Mouse (Mus musculus) kidney, adult 2 months (tissue): ENCODE measurements around the gene Pttg1. TPM values are rescaled to one million over a fixed set of nuclear protein-coding genes. Genes with fewer than 3 reads are reported as not detected.

ENCODE experiments used
- DNase-seq: peaks from one replicate; pipeline ENCODE4 v3.0.0; 2021
- H3K27ac ChIP-seq: fragments of 200-500 bp; 2 replicates; pipeline ENCODE4 v1.5.1; 2012; ENCODE audit warnings: low read depth, low read length, control low read depth, inconsistent platforms; ENCODE audit not compliant: insufficient read depth
- H3K27me3 ChIP-seq: fragments of 200-500 bp; replicated peaks from 2 replicates; pipeline ENCODE4 v1.6.1; 2012; ENCODE audit warnings: mild to moderate bottlenecking, moderate library complexity, low read length, inconsistent platforms; ENCODE audit not compliant: control insufficient read depth, insufficient read depth
- H3K36me3 ChIP-seq: fragments of 200-500 bp; 2 replicates; pipeline ENCODE4 v1.6.1; 2012; ENCODE audit warnings: mild to moderate bottlenecking, moderate library complexity, low read length, inconsistent platforms; ENCODE audit not compliant: control insufficient read depth, insufficient read depth
- H3K4me1 ChIP-seq: fragments of 200-500 bp; 2 replicates; pipeline ENCODE4 v1.6.1; 2011; ENCODE audit warnings: low read length; ENCODE audit not compliant: control insufficient read depth, insufficient read depth
- H3K4me3 ChIP-seq: fragments of 200-500 bp; 2 replicates; pipeline ENCODE4 v1.5.1; 2011; ENCODE audit warnings: mild to moderate bottlenecking, low read depth, low read length, control low read depth; ENCODE audit not compliant: insufficient read depth
- CTCF ChIP-seq: fragments of 200-500 bp; conservative IDR thresholded peaks from 2 replicates; pipeline ENCODE4 v1.5.1; 2011; ENCODE audit warnings: low read depth, mild to moderate bottlenecking, control low read depth, low read length, moderate library complexity, mixed read lengths; ENCODE audit not compliant: insufficient read depth, insufficient read length
- POLR2A ChIP-seq: fragments of 200-500 bp; IDR thresholded peaks from one replicate; pipeline ENCODE4 v1.6.1; 2011; ENCODE audit warnings: low read depth, low read length, control low read depth
- WGBS: fragments of 180-500 bp; shearing (Covaris S2); methylation state at CpG from one replicate; pipeline ENCODE4 v1.1.7; 2018; 5-methylcytosine and 5-hydroxymethylcytosine counted together
- polyA plus RNA-seq: library from polyadenylated mRNA; depleted of rRNA; stranded (reverse); fragments of >200 nt; gene quantifications from 2 replicates; pipeline ENCODE4 v1.2.3, GENCODE M21; 2012

Pttg1 gene
- polyA plus RNA-seq, 1 experiment, result 45.4 TPM

DNA sequence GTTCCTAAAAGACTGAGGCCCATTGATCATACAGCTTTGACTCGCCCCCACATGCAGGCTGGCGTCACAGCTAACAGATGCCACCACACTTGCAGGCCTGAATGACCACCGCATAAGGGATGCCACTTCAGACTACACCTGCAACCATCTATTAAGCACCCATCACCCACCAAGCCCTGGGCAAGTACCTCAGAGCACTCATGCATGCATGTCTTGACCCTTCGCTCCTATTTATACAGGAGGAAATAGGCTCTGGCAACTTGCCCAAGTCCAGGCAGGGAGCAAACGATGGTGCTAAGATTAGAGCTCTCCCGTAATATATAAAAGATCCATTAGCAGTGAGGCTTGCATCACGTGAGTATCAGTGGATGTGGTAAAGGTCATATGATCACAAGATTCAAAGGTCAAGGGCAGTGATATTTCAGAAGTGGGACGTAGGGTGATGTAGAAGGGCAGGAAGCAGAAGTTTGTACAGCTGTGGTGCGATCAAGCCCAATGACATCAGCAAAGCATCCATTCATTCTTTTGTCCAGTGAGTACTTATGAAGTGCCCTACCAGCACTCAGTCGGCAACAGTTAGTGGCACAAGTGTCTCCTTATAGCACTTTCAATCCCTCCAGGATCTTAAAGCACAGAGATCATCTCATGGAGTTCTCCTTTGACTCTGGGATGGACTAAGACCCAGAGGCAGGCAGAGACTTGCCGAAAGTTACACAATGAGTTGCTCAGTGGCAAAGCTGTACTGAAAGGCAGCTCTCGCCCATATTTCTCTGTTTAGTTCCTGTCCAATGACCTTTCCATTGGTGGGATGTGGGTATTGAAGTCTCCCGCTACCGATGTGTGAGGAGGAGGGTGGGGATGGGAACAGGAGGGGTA, 30.7 kb downstream of the Pttg1 start:
- Histone ChIP-seq H3K27ac (no peak overlapping the region), H3K4me1 (peaks cover 14% of the 10 kb centered on the region), H3K36me3 (no peaks in the 10 kb centered on the region), H3K27me3 (no peaks in the 10 kb centered on the region), H3K4me3 (no peak overlapping the region)
- TF ChIP-seq CTCF (no peak), POLR2A (no peak)
- WGBS, result 45% methylated on average over 14 of the region's 14 CpGs
- DNase-seq, result peak; percentile 45

- H3K27ac ChIP-seq, result no peak overlapping the region
- no peaks in the 10 kb centered on the region for H3K27me3 ChIP-seq
- no peaks in the 10 kb centered on the region for H3K36me3 ChIP-seq
- no peak for DNase-seq
- 92% methylated on average over 4 of the region's 4 CpGs for WGBS
- peaks cover 10% of the 10 kb centered on the region for H3K4me1 ChIP-seq
- H3K4me3 ChIP-seq, result no peak overlapping the region
- no peak for TF ChIP-seq CTCF
Measured at GRCm38 (mm10) chr11:43393325-43393724, 32.7 kb downstream of the Pttg1 start.

DNA sequence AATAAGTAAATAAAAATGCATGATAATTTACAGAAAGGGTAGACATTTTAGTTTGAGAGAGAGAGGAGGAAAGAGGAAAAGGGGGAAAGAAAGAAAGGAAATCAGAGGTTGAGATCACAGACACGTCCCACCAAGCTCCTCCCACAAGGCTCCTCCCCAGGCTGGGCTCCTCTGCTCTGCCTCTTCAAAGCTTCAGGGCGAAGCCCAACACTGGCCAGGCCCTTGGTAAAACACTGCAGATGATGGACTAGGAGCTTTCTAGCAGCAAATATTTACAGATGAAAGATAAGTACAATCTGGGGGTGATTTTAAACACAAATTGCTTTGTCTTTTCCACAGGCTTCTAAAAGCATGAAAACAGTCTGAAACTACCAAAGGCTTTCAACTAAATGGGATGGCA, 33.3 kb downstream of the Pttg1 start:
- TF ChIP-seq POLR2A (no peak), CTCF (no peak)
- H3K27ac ChIP-seq, result no peak overlapping the region
- no peaks in the 10 kb centered on the region for H3K36me3 ChIP-seq
- H3K4me1 ChIP-seq, result peaks cover 10% of the 10 kb centered on the region
- DNase-seq, result no peak
- H3K4me3 ChIP-seq, result no peak overlapping the region
- 55% methylated on average over 2 of the region's 2 CpGs for WGBS
- no peaks in the 10 kb centered on the region for H3K27me3 ChIP-seq

GRCm38 (mm10) chr11:43389118-43389517, 36.9 kb downstream of the Pttg1 start:
- no peak for TF ChIP-seq CTCF
- no peak for TF ChIP-seq POLR2A
- WGBS, result 89% methylated on average over 7 of the region's 7 CpGs
- H3K27me3 ChIP-seq, result no peaks in the 10 kb centered on the region

GRCm38 (mm10) chr11:43388122-43389097, 37.6 kb downstream of the Pttg1 start:
- Histone ChIP-seq H3K36me3 (no peaks in the 10 kb centered on the region), H3K27me3 (no peaks in the 10 kb centered on the region), H3K27ac (no peak overlapping the region), H3K4me1 (no peaks in the 10 kb centered on the region; the same call in 1 of the 2 replicates), H3K4me3 (no peak overlapping the region)
- WGBS, result 89% methylated on average over 21 of the region's 21 CpGs
- DNase-seq, result no peak
- TF ChIP-seq POLR2A, result no peak
- TF ChIP-seq CTCF, result no peak

More at GRCm38 (mm10) chr11:43389118-43389517, 36.9 kb downstream of the Pttg1 start:
- Histone ChIP-seq H3K4me1 (no peaks in the 10 kb centered on the region; the same call in 1 of the 2 replicates), H3K4me3 (no peak overlapping the region), H3K27ac (no peak overlapping the region), H3K36me3 (no peaks in the 10 kb centered on the region)
- DNase-seq, result no peak

- 94% methylated on average over 14 of the region's 14 CpGs for WGBS
- H3K36me3 ChIP-seq, result no peaks in the 10 kb centered on the region
- no peak overlapping the region for H3K4me3 ChIP-seq
- H3K27me3 ChIP-seq, result no peaks in the 10 kb centered on the region
- TF ChIP-seq POLR2A, result no peak
- no peak for TF ChIP-seq CTCF
- H3K4me1 ChIP-seq, result no peaks in the 10 kb centered on the region; the same call in 1 of the 2 replicates
- DNase-seq, result no peak
- no peak overlapping the region for H3K27ac ChIP-seq
Measured at GRCm38 (mm10) chr11:43387004-43387880, 38.8 kb downstream of the Pttg1 start.
